Mouse (Mus musculus) CH12.LX (cell line): ENCODE measurements around the gene Cpz. TPM values are rescaled to one million over a fixed set of nuclear protein-coding genes. Genes with fewer than 3 reads are reported as not detected.

Experiments
- DNase-seq: peaks from one replicate; pipeline ENCODE4 v3.0.0-alpha.2; 2013; ENCODE audit errors: extremely low read depth
- H3K27ac ChIP-seq: 2 replicates; pipeline ENCODE4 v1.5.1; 2012; ENCODE audit warnings: low read depth, mild to moderate bottlenecking, control low read depth, moderate library complexity; ENCODE audit not compliant: insufficient read depth
- H3K27me3 ChIP-seq: replicated peaks from 2 replicates; pipeline ENCODE3; 2012; ENCODE audit warnings: inconsistent platforms
- H3K36me3 ChIP-seq, 2 experiments: replicated peaks in 1 of 2; 2 replicates each; pipeline versions ENCODE3 to v1.6.1; 2012; ENCODE audit warnings: inconsistent platforms in 1 of 2, low read length in 1 of 2, mild to moderate bottlenecking in 1 of 2, mixed read lengths in 1 of 2, moderate library complexity in 1 of 2; ENCODE audit not compliant: control insufficient read depth in 1 of 2, insufficient read depth in 1 of 2
- H3K4me1 ChIP-seq, 2 experiments: 2 replicates each; pipeline ENCODE4 v1.6.1; 2012; ENCODE audit warnings: inconsistent platforms in 1 of 2, moderate library complexity in 1 of 2; ENCODE audit not compliant: insufficient read depth in 2 of 2, control insufficient read depth in 1 of 2
- H3K4me2 ChIP-seq: 2 replicates; pipeline ENCODE4 v1.6.1; 2012; ENCODE audit warnings: low read depth, mild to moderate bottlenecking, control low read depth; ENCODE audit not compliant: poor library complexity, insufficient read depth, severe bottlenecking
- H3K4me3 ChIP-seq, 3 experiments: fragments of 150-350 bp in 1 of 3; sonication (generic) in 1 of 3; replicated peaks in 1 of 3; 2 replicates each; pipeline versions ENCODE3 to v1.5.1; 2011 to 2012; ENCODE audit warnings: low read depth in 2 of 3, low read length in 2 of 3, mild to moderate bottlenecking in 2 of 3, moderate library complexity in 2 of 3, control low read depth in 1 of 3, improper control_type of control experiment in 1 of 3, inconsistent platforms in 1 of 3, mixed read lengths in 1 of 3; ENCODE audit not compliant: poor library complexity in 1 of 3
- H3K79me2 ChIP-seq: replicated peaks from 2 replicates; pipeline ENCODE4 v1.6.1; 2012; ENCODE audit warnings: mild to moderate bottlenecking, moderate library complexity; ENCODE audit not compliant: control insufficient read depth, poor library complexity, insufficient read depth, severe bottlenecking; ENCODE audit errors: extremely low read depth
- H3K9ac ChIP-seq: 2 replicates; pipeline ENCODE4 v1.6.1; 2012; ENCODE audit warnings: low read depth, mild to moderate bottlenecking, control low read depth, moderate library complexity; ENCODE audit not compliant: insufficient read depth
- H3K9me3 ChIP-seq: replicated peaks from 2 replicates; pipeline ENCODE3; 2012; ENCODE audit warnings: low read length, inconsistent platforms, mixed read lengths
- BHLHE40 ChIP-seq: IDR thresholded peaks from 2 replicates; pipeline ENCODE4 v1.6.1; 2011; ENCODE audit warnings: mild to moderate bottlenecking, low read depth, low read length, improper control_type of control experiment
- CHD1 ChIP-seq: IDR thresholded peaks from 2 replicates; pipeline ENCODE4 v1.6.1; 2012; ENCODE audit warnings: low read depth, low read length, improper control_type of control experiment, inconsistent platforms
- CTCF ChIP-seq, 2 experiments: IDR thresholded peaks in 1 of 2; conservative IDR thresholded peaks in 1 of 2; 2 replicates each; pipeline ENCODE4 v1.5.1; 2011 to 2012; ENCODE audit warnings: low read depth in 2 of 2, low read length in 2 of 2, improper control_type of control experiment in 1 of 2, inconsistent platforms in 1 of 2, mild to moderate bottlenecking in 1 of 2, moderate library complexity in 1 of 2
- E2F4 ChIP-seq: IDR thresholded peaks from 2 replicates; pipeline ENCODE4 v1.6.1; 2011; ENCODE audit warnings: low read depth, low read length, improper control_type of control experiment; ENCODE audit not compliant: insufficient replicate concordance
- ETS1 ChIP-seq: conservative IDR thresholded peaks from 2 replicates; pipeline ENCODE4 v1.6.1; 2012; ENCODE audit warnings: low read depth, mild to moderate bottlenecking, inconsistent platforms, low read length, improper control_type of control experiment, moderate library complexity
- GABPA ChIP-seq: IDR thresholded peaks from 2 replicates; pipeline ENCODE4 v1.6.1; 2012; ENCODE audit warnings: low read depth, low read length, improper control_type of control experiment, inconsistent platforms; ENCODE audit not compliant: insufficient replicate concordance
- MAFK ChIP-seq: IDR thresholded peaks from 2 replicates; pipeline ENCODE4 v1.6.1; 2011; ENCODE audit warnings: low read length, improper control_type of control experiment; ENCODE audit not compliant: insufficient replicate concordance
- NELFE ChIP-seq: IDR thresholded peaks from 2 replicates; pipeline ENCODE4 v1.6.1; 2011; ENCODE audit warnings: low read depth, low read length, improper control_type of control experiment
- NRF1 ChIP-seq: IDR thresholded peaks from 2 replicates; pipeline ENCODE4 v1.6.1; 2014; ENCODE audit warnings: low read depth, mild to moderate bottlenecking, inconsistent platforms, low read length, improper control_type of control experiment, moderate library complexity
- POLR2AphosphoS2 ChIP-seq: IDR thresholded peaks from 2 replicates; pipeline ENCODE4 v1.6.1; 2011; ENCODE audit warnings: low read depth, low read length, improper control_type of control experiment
- RAD21 ChIP-seq: IDR thresholded peaks from 2 replicates; pipeline ENCODE4 v1.6.1; 2011; ENCODE audit warnings: low read depth, mild to moderate bottlenecking, low read length, improper control_type of control experiment, moderate library complexity
- SMC3 ChIP-seq: IDR thresholded peaks from 2 replicates; pipeline ENCODE4 v1.6.1; 2011; ENCODE audit warnings: low read depth, low read length, improper control_type of control experiment
- TBP ChIP-seq: conservative IDR thresholded peaks from 2 replicates; pipeline ENCODE4 v1.6.1; 2011; ENCODE audit warnings: low read depth, low read length, improper control_type of control experiment
- USF1 ChIP-seq: IDR thresholded peaks from 2 replicates; pipeline ENCODE4 v1.6.1; 2014; ENCODE audit warnings: low read depth, mild to moderate bottlenecking, inconsistent platforms, low read length, improper control_type of control experiment
- ZNF384 ChIP-seq: IDR thresholded peaks from 2 replicates; pipeline ENCODE4 v1.6.1; 2012; ENCODE audit warnings: low read depth, low read length, improper control_type of control experiment, inconsistent platforms
- dilution Hi-C: fragments of 300-500 bp; cut with MboI; formaldehyde crosslinking; loops from 2 replicates; pipeline ENCODE4 v1.14.3; 2020; ENCODE audit warnings: low sequenced_read_pairs; ENCODE audit not compliant: extremely low pct_unique_long_range_greater_than_20kb, extremely low pct_ligation_motif_present
- in situ Hi-C: fragments of 300-500 bp; cut with MboI; formaldehyde crosslinking; loops from 3 replicates; pipeline ENCODE4 v1.14.3; 2019; ENCODE audit warnings: low sequenced_read_pairs, low pct_ligation_motif_present, low pct_unique_long_range_greater_than_20kb, mixed read lengths
- polyA plus RNA-seq: library from polyadenylated mRNA; unstranded; fragments of >175 nt; gene quantifications from 2 replicates; pipeline ENCODE4 v1.2.1, GENCODE M21; 2012; ENCODE audit warnings: low read depth; ENCODE audit not compliant: insufficient read length
- total RNA-seq, 2 experiments: library from RNA; depleted of rRNA; stranded (reverse); fragments of 300-350 nt in 1 of 2; fragments of >200 nt in 1 of 2; gene quantifications; 2 replicates each; pipeline ENCODE4 v1.2.3; 2012 to 2014

Cpz gene
- total and polyA plus RNA-seq, 3 experiments, result not detected

DNA sequence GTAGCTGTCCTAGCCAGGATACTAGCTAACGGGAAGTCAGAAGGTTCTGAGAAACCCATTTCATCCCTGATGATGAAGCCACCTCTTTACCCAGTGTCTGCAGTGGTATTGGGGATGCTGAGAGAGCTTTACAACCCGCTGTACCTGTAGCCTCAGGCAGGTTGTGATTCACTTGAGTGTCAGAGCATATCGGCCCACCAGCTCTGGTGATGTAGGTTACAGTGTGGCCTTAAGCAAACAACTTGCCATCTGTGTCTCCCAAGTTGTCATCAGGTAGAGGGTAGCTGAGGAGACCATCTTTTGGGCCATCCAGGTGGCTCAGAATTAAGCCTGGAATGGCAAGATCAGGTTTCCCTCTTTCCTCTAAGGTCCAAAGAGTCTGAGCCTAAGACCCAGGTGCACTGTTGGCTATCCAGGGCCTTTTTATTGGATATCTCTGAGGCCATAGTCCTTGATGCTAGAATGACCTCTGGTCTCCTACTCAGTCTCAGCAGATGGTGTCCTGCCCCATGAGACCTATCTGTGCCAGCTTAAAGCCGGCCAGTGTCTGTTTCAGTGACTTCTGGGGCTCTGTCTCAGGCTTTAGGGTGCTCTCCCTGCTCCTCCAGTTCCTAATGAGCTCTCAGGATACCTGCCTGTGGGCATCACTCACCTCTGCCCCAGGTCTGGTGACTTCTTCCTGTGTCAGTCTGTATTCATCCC lies 27.5 kb upstream of the Cpz start:
- in situ Hi-C loops (no loop called here), dilution Hi-C loops (no loop called here)
- no peak for DNase-seq
- H3K9me3 ChIP-seq, result no peaks in the 10 kb centered on the region
- H3K27me3 ChIP-seq, result no peaks in the 10 kb centered on the region
- no peak overlapping the region for H3K27ac ChIP-seq
- H3K4me1 ChIP-seq, result no peaks in the 10 kb centered on the region
- no peak overlapping the region for H3K9ac ChIP-seq
- no peak overlapping the region for H3K4me3 ChIP-seq
- no peak overlapping the region for H3K4me2 ChIP-seq
- TF ChIP-seq BHLHE40 (no peak), ZNF384 (no peak), RAD21 (no peak), CTCF (conservative IDR thresholded peaks at IDR 0.05 in 1 of 2, IDR thresholded peaks at IDR 0.05 in 1 of 2; ENCODE audit: low read depth in 2 of 2, low read length in 2 of 2) (no peak), GABPA (no peak), POLR2AphosphoS2 (no peak), TBP (no peak), CHD1 (no peak), SMC3 (no peak), NRF1 (no peak), ETS1 (no peak), NELFE (no peak), USF1 (no peak)
- H3K79me2 ChIP-seq, result no peaks in the 10 kb centered on the region
- peaks cover 24 to 46% of the 10 kb centered on the region in 2 experiments for H3K36me3 ChIP-seq

DNA sequence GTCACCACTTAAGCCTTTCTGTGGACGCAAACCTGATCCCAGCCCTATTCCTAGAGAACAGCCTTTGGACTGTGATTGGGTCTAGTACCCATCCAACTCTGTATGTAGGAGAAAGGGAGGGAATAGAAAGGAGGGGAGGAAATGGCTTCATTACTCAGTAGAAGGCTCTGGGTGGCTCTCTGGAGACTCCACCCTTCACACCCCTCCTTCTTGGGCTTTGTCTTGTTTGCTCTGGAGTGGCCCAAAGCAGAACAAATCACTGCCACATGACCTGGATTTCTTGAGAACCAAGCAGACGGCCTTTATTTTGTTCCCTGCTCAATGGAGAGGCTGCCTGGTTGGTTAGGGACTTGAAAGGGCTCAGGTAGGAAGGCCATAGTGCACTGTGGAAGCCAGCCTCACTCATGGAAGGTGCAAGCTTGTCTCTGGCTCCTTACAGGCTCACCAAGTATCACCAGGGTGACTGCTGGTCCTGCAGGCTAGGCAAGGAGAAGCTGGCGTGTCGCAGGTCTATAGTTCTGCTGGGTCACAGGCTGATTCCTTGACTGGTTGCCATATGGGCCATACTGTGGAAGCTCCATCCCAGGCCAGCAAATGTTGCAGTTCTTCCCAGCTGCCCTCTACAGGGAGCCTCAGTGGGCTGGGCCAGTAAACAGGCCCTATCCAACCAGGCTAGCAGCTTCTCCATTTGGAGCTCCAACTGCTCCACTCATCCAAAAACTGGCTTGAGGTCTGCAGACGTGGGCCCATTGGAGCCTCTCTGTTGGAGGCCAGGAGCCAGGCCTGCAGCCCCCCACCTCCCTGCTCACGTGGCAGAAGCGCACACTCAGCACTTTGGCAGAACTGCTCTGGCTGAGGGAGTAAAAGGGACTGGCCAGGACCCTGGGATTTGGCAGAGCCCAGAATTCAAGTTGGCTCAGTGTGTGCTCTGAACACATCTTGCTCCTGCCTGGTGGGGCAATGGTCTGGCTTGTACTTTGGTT lies 26.6 kb upstream of the Cpz start:
- Histone ChIP-seq H3K4me1 (no peaks in the 10 kb centered on the region), H3K79me2 (no peaks in the 10 kb centered on the region), H3K9me3 (no peaks in the 10 kb centered on the region), H3K4me3 (no peak overlapping the region), H3K27ac (no peak overlapping the region), H3K4me2 (no peak overlapping the region), H3K9ac (no peak overlapping the region), H3K36me3 (peaks cover 16 to 38% of the 10 kb centered on the region in 2 experiments), H3K27me3 (peaks cover 6% of the 10 kb centered on the region)
- dilution Hi-C loops, result no loop called here
- TF ChIP-seq MAFK (peak; percentile 61; the same call in 1 of the 2 replicates), E2F4 (no peak)
- no peak for DNase-seq
- in situ Hi-C loops, result no loop called here
